Mouse (Mus musculus): Measurements from ENCODE around the gene Ccdc105.

Ccdc105 gene

DNA sequence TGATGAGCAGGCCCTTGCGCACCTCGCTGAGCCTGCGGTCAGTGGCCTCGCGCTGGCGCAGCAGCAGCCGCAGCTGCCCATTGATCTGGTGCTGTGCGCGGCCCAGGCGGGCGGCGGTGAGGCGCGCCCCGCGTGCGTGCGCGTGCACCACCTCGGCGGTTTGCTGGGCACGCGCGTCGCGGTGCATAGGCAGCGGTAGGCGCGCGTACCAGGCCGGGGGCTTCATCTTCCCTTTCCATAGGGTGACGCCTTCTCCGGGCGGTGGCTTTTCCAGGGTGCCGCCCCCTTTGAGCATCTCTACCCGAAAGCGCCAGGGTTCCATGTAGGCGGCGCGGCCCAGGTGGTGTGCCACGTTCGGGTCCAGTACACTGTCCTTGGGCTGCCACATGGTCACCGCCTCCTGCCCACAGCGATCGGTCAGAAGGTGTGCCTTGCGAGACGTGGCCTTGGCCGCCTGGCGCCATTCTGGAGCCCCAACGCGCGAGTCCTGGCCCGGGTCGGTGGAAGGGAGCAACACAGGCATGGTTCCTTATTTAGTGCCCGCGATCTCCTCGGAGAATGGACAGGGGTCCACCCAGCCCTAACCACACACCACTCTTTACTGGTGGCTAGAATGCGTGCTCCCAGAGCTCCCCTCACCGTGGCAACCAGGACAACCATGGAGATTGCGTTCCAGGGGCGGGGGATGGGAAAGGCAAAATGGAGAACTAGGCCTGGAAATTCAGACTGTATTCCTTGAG is at the start of gene Ccdc105:
Ccdc105 (minus strand) TSS at position 614 of the 740 bp plus-strand sequence.
- peak; percentile 65 to 76 for DNase-seq (ENCODE audit: low spot score in 2 of 2)

DNA sequence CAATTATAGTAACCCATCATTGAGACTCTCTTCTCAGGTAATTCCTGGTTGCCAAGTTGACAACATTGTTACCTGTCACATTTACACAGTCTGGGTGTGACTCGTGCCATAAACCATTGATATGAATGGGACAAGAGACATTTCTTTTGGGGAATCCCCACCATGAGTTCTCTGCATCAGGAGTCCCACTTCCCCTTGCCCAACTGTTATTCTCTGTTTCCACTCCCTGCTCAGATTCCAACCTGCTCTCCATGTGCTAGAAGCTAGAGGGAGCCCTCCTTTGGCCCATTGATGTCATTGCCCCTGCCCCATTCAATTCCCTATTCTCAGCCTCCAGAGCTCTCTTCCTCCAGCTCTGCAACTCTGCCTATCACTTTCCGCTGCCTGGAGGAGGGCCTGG is 48.6 kb upstream of the Ccdc105 start:
- DNase-seq (ENCODE audit: low spot score in 2 of 2), result no peak

DNA sequence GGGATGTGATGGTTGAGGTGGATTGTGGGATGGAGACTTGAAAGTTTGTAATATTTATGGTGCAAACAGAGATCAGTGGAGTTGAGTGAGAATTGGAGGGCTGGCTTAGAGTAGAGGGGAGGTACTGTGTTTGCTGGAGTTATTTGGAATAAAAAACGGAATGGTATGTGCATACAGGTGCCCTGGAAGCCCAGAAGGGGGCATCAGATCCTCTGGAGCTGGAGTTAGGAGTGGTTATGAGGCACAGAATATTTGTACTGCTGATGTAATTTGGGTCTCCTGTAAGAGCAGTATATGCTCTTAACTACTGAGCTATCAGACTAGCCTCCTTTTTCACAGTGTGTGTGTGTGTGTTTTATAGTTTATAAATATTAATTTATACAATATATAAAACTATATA is 37.7 kb upstream of the Ccdc105 start:
- DNase-seq (ENCODE audit: low spot score in 2 of 2), result no peak

DNA sequence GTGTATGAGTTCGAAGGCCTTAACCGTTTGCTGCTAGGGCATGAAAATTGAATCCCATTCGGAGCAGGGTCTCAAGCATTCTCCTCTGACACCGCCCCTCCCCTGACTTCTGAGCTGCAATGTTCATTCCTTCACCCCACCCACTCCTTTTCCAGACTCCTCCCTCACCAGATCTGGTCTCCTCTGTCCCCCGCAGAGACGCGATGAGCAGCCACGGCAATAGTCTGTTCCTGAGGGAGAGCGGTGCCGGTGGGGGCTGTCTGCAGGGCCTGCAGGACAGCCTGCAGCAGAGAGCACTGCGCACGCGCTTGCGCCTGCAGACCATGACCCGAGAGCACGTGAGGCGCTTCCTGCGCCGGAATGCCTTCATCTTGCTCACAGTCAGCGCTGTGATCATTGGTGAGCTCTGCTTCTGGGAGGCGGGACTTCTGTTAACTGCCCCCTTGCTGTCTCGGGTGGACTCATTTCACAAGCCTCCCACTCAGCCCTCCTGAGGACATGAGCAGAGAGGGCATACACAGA is 34.8 kb upstream of the Ccdc105 start:
- DNase-seq (ENCODE audit: low spot score in 2 of 2), result peak; percentile 72 to 76

DNA sequence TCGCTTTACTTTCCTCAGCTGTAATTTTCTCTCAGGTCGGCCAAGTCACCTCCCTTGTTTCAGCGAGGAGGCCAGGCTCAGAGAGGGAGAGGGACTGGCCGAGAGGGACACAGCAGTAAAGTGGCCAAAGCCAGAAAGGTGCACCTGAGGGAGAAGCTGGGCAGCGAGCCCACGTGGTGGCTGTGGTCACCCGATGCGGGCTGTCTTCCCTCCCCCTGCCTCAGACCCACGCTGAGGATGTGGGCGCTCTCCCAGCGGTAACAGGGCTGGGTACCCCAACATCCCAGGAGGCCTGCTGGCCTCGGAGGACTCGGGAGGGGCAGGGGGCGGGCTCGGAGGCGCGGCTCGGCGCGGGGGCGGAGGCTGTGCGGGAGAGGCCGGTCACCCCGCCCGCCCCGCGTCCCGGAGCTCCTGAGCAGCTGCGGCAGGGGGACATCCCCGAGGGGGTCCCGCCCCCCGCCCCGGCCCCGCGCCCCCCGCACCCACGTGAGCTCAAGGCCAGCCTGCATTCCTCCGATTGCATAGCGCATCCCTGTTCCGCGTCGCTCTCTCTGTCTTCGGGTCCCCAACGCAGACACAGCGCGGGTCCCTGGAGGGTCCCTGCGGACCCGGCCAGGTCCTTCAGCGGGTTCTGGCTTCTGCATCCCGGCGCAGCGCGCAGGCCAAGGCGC is 27.3 kb upstream of the Ccdc105 start, which contains the start of gene Slc1a6:
Slc1a6 (plus strand) TSS at position 516 of the 671 bp plus-strand sequence.
- DNase-seq (ENCODE audit: low spot score in 2 of 2), result peak in 1 of 2 experiments; percentile 28

DNA sequence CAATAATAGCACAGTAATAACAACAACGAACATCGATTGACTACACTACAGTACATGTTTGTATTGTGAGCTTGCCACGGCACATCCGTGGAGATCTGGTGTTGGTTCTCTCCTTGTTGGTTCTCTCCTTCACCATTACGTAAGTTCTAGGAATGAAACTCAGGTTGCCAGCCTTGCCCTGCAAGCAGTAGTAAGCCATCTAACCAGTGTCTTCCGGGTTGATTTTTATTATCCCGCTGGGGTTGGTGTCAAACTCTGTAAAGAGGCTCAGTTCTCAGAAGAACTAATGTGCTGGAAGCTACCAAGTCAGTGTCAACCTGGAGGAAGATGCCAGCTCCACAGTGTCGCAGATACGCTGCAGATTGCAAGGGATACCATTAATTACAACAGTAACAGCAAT is 26.7 kb upstream of the Ccdc105 start:
- no peak for DNase-seq (ENCODE audit: low spot score in 2 of 2)

DNA sequence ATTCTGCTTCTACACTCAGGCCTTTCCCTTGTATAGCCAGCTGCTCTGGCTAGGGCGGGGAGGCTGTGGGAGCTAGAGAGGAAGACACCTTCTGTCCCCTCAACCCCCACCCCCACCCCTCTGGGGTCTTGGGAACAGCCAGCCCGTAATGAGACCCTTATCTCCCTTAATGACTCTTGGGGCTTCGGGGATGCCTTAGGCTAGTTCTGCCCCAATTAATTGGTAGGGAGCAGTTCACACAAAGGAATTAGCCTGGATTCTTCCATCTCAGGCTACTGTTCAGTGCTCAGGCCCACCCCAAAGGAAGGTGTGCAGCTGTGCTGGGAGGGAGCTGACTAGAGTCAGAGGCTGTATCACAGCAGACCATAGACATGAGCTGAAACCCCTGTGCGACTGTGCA is 23.0 kb upstream of the Ccdc105 start:
- no peak for DNase-seq (ENCODE audit: low spot score in 2 of 2)

DNA sequence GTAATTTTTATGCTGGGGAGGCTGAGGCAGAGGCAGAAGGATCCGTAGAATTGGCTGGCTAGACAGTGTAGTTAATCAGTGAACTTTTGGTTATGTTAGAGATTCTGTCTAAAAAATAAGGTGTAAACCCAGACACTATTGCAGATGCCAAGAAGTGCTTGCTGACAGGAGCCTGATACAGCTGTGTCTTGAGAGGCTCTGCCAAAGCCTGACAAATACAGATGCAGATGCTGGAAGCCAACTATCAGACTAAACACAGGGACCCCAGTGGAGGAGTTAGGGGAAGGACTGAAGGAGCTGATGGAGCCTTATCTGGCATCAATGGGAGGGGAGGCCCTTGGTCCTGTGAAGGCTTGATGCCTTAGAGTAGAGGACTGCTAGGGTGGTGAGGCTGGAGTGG is 12.7 kb upstream of the Ccdc105 start:
- no peak for DNase-seq (ENCODE audit: low spot score in 2 of 2)

DNA sequence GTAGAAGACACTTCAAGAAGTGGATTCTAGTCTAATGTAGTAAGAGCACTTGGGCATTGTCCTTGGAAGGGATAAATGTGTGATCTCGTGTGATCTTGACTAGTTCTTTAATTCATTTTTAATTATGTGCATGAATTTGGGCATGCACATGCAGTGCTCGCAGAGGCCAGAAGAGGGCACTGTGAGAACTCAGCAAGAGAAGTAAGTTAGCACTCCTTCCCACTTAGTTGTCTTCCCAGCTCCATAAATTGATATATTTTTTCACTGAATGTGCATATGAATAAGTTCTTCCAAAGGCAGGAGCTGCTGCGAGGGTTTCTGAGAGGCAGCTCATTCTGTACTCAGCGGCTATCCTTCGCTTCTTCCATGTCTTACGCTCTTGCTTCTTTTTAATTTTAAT is 3.2 kb upstream of the Ccdc105 start:
- peak; percentile 44 to 80 for DNase-seq (ENCODE audit: low spot score in 2 of 2)

DNA sequence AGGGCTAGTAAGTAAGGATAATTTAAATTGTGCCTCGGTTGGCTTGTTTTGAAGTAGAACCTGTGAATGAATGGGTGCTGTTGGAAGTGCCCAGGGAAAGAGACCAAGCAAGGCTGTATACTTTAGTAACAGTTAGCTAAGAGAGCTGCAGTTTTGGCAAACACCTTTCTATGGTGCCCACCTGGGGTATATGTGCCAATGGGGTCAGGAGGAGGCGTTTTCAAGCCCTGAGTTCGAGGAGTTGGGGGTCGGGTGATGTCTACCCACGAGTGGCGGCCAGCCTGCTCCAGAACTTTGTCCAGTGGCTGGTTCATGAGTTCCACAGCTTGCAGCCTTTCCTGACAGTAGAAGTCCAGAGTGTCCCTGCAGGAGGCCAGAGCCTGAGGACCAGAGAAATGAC is 3.9 kb downstream of the Ccdc105 start:
- no peak for DNase-seq (ENCODE audit: low spot score in 2 of 2)

DNA sequence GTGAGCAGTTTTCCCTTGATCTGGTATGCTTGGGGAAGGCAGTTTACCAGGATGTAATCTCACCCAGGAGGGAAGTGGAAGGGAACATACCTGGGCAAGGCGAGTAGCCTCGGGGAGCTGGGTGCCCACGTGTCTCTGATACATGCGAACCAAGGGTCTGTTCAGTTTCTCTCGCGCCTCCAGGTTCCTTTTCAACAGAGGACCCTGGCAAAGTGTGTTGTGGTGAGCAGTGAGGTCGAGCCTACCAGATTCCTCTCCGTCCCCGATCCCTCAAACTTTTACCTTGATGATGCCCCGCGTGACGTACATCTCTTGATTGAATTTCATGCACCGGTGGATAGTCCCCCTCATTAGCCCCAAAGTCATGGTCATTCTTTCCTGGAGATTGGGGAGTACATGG is 4.7 kb downstream of the Ccdc105 start:
- DNase-seq (ENCODE audit: low spot score in 2 of 2), result no peak

DNA sequence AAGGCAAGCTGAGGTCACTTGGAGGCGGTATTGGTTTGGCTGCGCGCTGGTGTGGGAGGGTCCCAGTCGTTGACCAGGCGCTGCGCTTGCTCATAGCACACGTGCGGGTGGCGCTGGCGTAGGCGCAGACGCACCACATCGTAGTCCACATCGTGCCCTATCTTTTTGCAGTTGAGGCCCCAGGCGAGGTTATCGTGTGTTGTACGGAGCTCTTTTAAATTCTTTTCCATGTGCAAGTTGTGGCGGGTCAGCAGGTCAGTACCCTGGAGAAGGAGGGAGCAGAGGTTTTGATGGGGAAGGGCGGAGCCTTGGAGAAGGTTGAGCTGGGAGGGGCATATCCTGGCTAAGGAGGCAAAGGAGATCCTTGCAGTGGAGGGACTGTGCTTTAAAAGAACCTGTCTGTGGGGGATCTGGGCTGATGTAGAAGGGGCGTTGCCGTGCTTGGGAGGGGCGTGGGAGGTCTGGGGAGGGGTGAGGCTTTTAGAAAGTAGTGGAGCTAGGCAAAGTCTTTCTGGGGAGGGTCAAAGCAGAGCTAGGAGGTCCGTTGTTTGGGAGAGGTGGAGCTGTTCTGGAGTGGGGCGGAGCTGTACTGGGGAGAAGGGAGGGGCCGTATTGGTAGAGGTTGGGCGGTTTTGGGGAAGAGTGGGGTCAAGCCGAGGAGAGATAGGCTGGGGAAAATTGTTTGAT is 5.7 kb downstream of the Ccdc105 start:
- peak in 1 of 2 experiments; percentile 59 for DNase-seq (ENCODE audit: low spot score in 2 of 2)

DNA sequence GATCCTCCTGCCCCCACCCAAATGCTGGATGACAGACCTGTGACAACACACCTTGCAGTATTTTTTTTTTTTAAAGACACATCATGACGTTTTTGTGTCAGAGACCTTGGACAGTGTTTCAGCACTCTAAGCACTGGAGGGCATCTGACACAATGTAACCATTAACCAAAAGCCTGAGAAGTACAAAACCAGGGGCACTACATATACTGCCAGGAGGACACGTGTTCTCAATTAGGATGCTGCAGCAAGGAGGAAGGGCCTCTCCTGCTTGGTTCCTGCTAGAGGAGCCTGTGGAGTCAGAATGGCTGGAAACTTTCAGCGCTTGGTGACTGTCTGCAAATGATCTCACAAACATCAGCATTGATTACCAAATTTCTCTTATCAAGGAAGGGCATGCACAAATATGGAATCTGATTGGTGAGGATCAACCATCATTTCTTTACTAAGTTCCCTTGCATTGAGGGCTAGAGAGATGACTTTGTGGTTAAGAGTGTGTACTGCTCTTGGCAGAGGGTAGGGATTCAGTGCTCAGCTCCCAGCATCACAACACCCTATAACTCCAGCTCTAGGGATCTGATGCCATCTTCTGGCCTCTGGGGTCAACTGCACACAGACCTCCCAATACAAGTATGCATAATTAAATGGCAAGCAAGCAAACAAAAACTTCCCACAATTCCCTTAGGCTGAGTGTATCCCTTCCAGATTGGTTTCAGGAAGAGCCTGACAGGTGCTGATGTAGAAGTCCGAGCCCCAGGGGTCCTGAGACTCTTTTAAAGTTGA is 7.2 kb downstream of the Ccdc105 start:
- DNase-seq (ENCODE audit: low spot score in 2 of 2), result no peak

DNA sequence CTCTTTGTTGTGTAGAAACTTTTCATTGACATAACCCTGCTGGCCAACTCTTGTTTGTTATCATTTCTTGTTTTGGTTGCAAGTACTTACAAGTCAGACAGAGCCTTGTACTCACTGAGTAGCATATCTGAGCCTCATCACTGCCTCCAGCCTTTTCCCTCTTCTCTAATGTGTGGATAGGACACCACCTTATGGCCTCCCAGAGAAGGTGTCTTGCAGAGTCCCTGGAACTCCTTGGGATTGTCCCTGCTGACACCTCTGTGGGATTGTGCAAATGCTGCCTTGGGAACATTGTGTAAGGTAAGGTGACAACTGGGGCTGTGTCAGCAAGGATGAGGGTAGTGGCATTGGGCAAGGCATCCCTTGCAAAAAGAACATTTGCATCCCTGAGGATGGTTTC is 9.1 kb downstream of the Ccdc105 start:
- no peak for DNase-seq (ENCODE audit: low spot score in 2 of 2)

DNA sequence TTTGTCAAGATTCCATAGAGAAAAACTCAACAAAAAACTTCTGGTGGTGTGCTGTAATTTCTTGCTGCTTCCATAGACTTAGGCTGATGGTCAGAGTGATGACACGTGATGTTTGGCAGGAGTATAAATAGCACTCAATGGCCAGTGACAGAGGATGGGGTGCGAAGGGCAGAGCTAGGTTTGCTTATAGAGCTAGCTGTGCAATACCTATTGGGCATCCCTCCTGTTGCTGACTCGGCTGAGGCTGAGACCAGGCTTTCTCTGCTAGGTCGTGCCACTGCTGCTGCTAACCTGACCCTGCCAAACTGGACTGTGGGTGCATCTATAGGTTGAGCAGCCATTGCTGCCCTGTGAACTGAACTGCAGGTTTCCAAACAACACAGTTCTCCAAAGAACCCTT is 13.0 kb downstream of the Ccdc105 start:
- no peak for DNase-seq (ENCODE audit: low spot score in 2 of 2)

DNA sequence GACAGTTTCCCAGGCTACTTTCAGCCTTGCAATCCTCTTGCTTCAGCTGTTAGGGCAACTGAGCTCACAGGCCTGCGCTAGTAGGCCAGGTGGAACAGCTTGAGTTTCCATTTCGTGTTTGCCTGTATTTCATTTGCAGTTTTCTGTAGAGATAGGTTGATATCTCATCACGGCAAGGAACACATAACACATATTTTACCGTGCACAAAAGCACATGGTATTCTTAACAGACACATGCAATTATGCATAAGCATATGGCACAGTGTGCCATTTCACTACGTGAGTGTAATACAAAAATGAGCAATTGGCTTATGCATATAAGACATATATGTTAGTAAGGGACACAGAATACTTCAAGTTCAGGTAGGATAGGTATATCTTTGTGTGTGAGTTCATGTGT is 25.0 kb downstream of the Ccdc105 start:
- DNase-seq (ENCODE audit: low spot score in 2 of 2), result no peak

DNA sequence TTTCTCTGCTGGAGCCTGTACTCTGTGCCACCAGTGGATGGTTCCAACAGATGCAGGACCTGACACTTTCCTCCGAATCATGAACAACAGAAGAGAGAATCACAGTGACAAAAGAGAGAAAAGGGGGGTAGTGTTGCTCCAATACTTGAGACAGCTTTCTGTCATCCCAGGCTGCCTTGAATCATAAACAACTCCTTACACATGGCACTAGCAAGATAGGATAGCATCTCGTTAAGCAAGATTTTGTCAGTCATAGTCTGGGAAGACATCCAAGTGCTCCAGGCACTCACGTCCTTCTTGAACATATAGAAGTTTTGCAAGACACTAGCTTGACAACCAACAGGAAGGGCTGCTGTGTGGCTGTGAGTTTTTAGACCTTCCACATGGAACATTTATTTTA is 25.8 kb downstream of the Ccdc105 start:
- DNase-seq (ENCODE audit: low spot score in 2 of 2), result no peak

DNA sequence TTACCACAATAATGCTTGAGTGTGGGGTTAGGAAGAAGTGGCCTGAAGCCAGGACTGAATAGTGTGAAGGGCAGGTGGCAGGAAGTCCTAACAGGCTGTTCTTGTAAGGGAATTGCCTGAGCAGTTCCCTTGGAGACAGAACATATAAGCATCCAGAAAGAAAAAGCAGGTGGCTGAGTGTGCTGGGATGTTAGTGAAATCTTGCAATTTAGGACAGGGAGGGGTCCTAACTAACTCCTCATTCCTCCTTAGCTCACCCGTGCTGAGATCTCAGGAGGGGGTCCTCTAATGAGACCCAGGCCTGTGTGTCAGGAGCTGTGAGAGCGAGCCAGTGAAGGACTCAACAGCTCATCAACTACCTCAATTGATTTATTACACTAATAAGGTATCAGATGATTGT is 29.4 kb downstream of the Ccdc105 start:
- DNase-seq (ENCODE audit: low spot score in 2 of 2), result no peak

DNA sequence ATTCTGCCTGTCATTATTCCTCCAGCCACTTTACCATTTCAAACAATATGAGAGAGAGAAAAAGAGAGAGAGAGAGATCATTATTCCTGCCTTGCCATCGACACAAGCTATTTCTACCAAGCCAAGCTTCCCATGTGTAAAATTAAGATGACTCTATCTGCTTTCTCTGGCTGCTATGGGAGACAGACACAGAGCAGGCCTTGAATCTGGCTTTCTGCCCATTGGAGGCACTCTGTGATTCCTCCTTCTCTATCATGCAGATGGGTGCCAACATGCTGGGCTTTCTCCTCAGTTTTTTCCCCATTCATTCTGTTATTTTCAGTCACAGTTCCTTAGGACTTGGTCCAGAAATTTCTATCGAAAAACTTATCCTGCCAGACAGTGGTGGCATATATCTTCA is 30.2 kb downstream of the Ccdc105 start:
- no peak for DNase-seq (ENCODE audit: low spot score in 2 of 2)

DNA sequence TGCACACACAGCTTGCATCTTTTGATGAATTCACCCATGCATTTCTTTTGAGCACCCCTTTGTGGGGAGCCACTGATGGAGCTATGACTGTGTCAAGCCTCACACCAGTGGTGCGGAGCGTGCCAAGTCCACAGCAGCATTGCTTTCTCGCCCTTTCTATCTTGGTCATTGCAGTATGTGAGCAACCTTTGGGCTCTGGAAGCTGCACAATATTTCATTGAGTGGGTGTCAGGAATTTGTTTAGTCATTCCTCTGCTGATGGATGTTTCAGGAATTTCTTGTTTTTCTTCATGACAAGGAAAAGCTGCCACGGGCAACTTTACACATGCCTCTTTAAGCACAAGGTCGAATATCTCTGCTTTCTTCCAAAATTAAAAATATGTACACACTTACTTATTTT is 30.8 kb downstream of the Ccdc105 start:
- DNase-seq (ENCODE audit: low spot score in 2 of 2), result no peak

DNA sequence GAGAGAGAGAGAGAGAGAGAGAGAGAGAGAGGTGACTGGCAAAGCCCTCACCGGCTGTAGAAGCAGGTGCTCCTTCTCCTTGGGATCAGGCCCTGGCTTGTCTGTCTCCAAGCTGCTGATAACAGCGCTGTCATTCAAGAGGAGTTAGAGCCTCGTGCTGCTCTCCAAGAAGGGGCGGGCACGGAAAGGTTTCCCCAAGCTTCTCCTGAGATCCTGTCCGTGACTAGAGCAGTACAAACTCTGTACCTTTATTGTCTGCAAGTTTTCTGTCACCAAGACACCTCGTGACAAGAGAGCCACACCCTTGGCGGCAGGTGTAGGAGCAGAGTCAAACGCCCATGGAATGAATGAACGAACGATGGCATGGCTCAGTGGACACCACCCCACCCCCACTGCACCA is 34.8 kb downstream of the Ccdc105 start, which contains the start of gene Casp14:
Casp14 (minus strand) TSS at position 239 of the 400 bp plus-strand sequence.
- DNase-seq (ENCODE audit: low spot score in 2 of 2), result no peak

DNA sequence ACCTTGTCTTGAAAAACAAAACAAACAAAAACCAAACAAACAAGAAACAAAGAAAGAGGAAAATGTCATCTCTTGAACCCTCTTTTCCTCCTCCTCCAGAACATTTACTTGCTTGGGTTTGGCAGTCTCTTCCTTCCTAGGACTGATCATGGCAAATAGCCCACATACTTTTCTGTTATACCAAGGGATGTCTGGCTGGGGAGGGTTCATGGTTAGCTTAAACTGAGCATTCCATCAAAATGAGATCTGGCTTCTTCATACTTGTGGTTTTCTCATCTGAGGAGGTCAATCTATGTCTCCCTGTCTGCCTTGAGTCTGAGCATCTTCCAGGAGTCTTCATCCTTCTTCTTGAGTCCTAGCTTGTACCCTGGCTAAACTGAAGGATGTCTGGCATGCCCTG is 36.6 kb downstream of the Ccdc105 start:
- DNase-seq (ENCODE audit: low spot score in 2 of 2), result no peak
